Mouse (Mus musculus) left cerebral cortex, postnatal 36 days (tissue): ENCODE measurements around the gene Sipa1l2. TPM values are rescaled to one million over a fixed set of nuclear protein-coding genes. Genes with fewer than 3 reads are reported as not detected.

Experiments
- DNase-seq, 2 experiments: peaks; one replicate each; pipeline ENCODE4 v3.0.0; 2021 to 2022; ENCODE audit warnings: low spot score in 2 of 2, mixed read lengths in 1 of 2
- intact Hi-C: fragments of 180-260 bp; cut with DNase I; formaldehyde crosslinking; loops from one replicate; pipeline ENCODE4 v1.15.1; 2025
- total RNA-seq, 2 experiments: library from RNA; stranded (reverse); gene quantifications; 2 replicates each; pipeline ENCODE4 v1.2.3; 2021

Sipa1l2 gene
- total RNA-seq, 2 experiments from 2014 or later, result 39.6 to 42.0 TPM

DNA sequence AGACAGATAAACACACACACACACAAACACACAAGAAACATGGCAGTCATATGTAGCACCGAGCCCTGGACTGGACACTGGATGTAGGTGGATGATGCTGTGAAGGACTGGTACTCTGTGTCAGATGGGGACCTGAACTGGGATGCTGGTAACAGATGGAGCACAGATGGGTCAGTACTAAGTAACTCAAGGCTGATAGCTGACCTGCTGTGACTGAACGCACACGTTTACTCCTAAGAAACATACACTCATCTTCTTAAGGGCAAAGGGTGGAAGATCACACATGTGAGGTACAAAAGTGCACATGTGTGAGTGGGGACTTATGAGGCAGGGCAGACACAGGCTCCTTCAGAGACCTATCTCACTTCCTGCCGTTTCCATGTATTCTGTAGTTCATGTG, 50.7 kb downstream of the Sipa1l2 start:
- no peak for DNase-seq
- intact Hi-C loops, result no loop called here

DNA sequence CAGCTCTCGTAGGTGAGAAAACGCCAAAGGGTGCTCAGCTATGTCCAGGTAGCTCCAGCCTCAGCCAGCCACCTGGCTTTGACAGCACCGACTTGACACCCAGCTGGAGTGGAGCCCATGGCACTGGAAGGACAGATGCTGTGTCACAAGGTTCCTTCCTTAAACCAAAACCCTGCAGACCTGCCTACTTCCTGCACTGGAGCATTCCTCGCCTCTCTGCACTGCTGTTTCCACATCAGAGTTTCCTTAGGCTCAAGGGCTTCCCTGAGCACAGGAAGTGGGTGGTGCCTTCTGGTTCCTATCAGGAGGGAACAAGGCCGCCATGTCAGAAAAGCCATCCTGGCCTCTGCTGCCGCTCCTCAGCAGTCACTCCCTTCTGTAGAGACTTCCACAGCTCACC, 51.3 kb downstream of the Sipa1l2 start:
- intact Hi-C loops, result no loop called here
- no peak for DNase-seq

DNA sequence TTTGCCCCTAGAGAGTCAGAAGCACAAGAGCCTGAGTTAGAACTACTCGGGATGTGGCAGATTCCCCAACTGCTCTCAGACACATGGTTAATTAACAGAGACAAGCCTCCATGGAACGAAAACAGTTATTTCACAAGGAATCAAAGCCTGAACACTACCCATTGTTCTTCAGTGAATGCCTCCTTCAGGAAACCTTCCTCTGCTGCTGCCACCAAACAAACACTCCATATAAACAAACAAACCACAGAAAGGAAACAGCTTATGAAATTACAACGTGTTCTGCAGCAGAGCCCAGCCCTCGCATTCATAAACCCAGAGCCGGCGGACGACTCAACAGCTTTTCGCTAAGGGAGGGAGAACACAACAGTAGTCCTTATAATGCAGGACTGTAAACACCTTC, 52.2 kb downstream of the Sipa1l2 start:
- DNase-seq, result no peak
- intact Hi-C loops, result no loop called here

DNA sequence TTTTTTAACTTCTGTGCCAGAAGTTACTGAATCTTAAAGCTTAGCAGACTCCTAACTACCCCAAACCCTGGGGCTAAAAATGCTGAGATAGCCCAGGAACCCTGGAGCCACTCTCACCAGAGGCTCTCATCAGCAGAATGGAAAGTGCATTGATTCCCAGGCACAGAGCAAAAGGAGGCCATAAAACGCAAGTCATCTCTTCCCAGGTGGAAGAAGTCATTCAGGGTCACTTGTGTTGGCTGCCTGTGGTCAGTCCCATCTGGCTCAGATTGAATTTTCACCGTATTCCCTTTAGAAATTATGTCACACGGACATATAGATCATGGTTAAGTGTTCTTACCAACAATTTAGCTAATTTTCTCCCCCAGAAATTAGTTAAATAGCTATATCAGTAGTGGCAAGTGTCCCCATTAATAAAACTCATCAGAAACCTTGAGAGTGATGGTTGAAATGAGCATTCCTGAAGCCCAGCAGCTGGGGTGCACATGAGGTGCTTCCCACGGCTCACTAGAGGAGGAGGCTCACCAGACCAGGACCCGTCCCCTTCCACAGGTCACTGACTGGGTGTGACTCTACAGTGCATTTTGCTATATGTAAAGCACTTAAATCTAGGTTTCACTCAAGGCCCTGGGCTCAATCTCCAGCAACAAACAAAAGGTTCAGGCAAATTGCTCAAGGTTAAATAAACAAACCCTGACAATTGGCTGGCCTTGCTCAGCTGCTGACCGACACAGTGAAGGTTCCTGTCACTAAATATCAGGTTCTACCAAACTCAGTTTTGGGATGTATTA, 53.3 kb downstream of the Sipa1l2 start:
- intact Hi-C loops, result no loop called here
- DNase-seq, result no peak

DNA sequence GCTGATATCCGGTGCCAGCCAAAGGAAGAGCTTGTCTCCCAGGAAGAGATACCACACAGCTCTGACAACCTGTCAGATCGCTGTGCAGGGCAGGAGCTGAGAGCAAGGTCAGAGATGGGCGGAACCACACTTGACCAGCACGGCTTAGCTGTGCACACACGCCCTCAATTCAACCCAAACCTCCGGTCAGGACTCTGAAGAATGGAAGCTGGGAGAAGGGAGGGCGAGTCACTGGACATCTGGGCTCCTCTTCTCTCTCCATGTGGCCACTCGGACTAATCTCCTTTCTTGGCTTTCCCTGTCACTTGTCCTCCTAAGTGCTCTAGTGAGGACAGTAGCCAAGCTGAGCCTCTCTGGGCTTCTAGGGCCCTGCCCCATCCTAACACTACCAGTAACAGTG, 53.9 kb downstream of the Sipa1l2 start:
- intact Hi-C loops, result no loop called here
- no peak for DNase-seq

DNA sequence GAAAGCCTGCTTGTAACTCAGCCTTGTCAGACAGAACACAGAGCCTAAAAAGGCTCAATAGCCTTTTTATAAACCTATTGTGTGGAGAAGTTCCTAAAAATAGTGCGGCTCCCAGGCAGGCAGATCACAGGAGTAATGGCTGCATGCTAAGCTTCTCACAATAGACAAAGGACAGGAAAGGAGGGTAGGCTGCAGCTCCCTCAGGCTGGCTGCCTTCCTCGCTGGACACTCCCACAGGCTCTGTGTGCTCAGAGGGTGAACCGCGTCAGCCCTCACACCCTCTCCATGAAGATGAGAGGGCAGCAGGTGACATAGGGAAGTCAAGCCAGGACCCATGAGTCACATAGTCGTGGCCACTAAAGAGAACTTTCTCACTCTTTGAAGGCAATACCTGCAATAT, 55.7 kb downstream of the Sipa1l2 start:
- no peak for DNase-seq
- intact Hi-C loops, result no loop called here

DNA sequence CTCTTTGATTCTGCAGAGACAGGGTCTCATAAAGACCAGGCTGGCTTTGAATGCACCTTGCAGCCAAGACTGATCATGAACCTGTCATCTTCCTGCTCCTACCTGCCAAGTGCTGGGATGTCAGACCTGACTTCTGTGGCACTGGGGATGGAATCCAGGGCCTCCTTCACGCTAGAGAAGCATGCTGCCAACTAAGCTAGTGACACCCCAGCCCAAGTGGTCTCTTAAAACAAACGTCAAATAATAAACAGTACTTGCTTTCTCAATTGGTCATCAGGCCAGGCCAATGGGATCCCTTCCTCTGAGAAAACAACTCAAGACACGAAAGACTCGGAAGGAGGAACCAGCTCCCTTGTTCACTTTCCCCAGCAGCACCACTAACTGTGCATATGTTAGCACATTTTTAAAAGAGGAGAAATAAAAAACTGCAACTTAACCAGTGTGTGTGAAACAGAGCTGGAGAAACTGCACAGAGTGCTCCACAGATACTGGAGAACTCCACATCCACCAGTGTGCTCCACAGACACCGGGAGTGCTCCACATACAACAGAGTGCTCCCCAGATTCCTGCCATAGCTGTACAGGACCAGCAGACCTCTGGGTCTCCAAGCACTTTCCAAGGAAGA, 56.3 kb downstream of the Sipa1l2 start:
- intact Hi-C loops, result no loop called here

DNA sequence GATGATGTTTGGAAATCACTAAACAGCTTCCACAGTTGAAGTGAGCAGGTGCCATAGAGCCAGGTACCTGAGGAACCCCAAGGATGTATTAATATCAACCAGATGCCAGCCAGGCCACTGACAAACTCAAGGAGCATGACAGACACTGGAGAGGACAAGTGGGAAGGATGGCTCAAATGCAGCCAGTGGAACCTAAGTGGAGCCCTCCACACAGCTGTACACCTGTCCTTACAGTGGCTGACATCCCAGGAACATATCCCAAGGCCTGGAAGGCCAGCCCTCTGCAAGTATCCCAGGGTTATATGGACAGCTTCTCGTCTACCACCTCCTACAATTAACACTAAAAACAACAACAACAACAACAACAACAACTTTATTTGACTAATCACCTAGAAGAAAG, 57.0 kb downstream of the Sipa1l2 start:
- intact Hi-C loops, result no loop called here
- no peak for DNase-seq

More for the DNA sequence above, 56.3 kb downstream of the Sipa1l2 start:
- no peak for DNase-seq

DNA sequence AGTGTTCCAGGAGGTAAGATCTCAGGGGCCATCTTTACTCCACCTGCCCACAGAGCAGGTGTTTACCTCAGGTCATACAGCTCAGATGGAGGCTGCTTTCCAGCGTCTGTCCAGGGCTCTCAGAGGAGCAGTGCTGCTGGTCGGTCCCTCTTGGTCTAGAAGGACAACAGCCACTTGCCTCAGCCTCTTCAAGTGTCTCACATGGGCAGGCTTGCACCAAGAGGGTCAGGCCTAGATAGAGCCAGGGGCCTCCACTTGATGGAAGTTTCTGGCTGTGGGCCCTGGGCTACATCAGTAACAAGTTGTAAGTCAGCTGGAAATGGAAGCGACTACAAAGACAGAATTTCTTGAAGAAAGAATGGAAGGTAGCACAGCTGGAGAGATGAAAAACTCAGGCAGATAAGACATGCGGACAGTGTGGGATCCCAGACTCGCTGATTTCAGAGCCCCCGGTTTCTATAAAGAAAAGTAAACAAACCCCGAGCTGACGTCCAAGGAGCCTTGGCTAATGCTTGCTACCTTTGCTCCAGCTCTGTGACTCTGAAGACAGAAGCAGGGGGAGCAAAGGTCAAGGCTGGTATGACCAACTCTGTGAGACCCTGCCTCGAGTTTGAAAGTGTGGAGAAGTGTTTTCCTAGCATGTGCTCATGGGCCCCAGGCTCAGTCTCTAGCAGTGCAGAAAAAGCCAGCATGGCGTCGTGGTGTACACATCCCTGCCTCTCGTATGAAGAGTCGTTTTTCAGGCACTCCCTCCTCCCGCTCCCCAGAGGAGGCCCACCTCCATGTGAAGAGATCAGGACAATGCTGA, 58.5 kb downstream of the Sipa1l2 start:
- intact Hi-C loops, result no loop called here
- no peak for DNase-seq

DNA sequence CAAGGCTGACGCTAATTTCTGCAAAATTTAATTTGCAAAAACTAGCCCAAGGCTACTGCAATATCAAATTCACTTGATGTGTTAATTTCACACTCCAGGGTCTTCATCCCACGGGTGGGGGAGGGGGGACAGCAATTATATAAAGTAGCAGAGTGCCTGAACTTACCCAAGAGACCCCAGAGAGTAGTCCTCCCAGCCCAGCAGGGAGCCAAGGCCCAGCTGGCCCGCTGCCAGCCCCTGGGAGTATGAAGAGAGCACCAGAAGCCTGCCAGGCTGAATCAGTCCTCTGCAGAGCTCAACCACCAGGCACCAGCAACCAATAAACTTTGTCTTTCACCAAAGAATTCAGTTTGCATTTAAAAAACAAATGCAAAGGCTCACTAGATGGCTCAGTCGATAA, 59.8 kb downstream of the Sipa1l2 start:
- intact Hi-C loops, result no loop called here
- no peak for DNase-seq

DNA sequence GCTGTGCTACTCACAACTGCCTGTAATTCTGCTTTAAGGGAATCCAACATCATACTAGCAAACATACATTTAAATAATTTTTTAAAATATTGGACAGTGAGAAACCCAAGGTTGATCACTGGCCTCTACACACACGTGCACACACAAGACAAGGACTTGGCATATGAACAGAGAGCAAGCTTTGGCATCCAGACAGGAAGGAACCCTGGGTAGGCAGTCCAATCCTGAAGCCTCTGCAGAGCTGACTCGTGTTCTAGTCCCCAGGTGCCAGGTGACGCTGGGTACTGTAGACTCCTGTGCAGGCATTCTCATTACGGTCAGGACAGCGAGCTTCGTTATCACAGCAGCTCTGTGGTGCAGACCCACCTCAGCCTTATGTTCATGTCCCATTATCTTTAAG, 60.4 kb downstream of the Sipa1l2 start:
- intact Hi-C loops, result no loop called here
- DNase-seq, result no peak

DNA sequence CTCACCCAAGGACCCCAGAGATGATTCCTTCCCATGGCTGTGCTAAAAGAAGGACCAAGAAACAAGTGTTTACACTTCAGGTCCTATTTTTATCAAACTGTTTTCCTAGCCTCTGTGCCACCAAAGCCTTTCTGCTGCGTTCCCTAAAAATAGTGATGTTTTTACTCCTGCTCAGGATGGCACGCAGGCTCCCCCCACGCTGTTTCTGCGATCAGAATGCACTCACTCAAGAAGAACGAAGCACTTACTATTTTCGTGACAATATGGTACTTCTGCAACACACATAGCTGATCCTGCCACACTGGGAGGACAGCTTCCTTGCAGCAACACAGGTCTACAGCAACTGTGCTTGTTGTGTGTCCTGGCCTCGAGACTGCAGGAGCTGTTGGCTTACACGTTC, 62.3 kb downstream of the Sipa1l2 start:
- DNase-seq, result no peak
- intact Hi-C loops, result no loop called here

DNA sequence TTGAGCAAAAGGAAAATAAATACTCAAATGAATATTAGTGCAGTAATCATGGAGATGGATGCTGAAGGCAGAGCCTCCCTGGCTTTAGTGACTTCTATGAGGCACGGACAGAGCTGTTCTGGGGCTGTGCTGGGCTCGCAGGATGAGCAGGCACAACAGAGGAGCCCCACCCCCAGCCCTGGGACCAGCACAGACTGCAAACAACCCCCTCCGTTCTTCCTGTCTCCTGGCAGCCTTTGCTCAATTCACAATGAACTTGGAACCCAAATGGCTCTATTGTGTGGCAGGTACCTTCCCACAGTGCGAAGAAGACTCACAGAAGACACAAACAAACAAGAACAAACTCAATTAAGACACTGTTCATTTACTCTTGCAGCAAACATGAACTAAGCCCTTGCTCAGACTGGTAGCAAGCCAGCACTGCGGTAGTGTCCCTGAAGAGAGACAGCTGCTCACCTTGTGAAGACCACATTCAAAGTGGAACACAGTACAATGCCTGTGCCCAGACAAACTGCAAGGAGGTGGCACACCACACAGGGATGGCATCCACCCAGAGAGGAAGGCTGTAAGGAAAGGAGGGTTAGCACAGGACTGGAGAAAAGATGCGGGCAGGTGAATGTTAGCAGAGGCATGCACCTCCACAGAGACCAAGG, 64.9 kb downstream of the Sipa1l2 start:
- no peak for DNase-seq
- intact Hi-C loops, result no loop called here

DNA sequence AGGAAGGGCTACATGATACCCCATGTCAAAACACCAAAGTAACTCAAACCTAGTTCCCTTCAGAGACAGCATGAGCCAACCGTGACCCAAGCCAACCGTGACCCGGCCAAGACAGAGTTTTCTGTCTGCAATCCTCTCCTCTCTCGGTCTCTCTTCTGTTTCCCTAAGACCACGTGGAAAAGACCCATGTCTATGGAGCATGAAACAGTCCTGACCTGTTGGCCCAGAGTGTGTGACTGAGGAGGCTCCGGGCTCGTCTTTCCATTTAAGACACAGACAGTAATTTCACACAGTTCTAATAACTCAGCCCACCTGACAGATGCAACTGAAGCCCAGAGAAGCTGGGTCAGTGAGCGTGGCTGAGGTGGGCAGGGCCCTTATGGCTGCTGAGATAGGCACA, 65.8 kb downstream of the Sipa1l2 start:
- no peak for DNase-seq
- intact Hi-C loops, result no loop called here

DNA sequence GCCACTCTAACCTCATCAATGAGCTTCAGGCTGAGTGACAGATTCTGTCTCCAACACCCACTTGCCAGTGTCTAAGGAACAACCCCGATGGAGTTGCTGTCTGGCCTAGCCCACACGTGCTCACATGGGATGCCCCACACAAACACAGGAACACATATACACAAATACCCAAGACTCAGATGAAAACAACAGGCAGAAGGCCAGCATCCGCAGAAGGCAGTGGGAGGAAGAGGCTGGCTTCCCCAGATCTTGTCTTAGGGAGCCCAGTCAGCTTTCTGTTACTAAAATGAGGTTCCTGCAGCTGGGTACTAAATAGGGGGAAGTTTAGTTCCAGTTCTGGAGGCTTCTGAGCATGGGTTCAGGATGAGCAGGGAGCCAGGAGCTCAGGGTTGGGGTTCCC, 66.8 kb downstream of the Sipa1l2 start:
- intact Hi-C loops, result no loop called here
- peak; percentile 56 to 70 for DNase-seq

DNA sequence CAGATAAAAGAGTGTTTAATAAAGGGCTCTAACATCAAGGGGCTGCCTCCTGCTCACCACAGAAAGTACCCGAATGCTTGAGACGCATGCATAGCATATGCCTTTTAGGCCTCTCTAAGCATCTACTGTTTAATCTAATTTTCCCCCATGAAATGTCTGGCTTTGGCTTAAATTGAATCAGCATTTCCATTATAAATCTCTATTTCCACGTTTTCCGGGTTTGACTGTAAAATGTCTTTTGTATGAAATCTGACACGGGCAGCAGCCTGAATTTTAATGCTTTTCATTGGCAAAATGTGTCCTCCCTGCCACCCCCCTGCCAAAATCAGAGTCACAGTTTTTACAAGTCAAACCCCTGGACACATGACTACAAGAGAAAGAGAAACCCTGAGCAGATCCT, 69.6 kb downstream of the Sipa1l2 start:
- intact Hi-C loops, result no loop called here
- no peak for DNase-seq

DNA sequence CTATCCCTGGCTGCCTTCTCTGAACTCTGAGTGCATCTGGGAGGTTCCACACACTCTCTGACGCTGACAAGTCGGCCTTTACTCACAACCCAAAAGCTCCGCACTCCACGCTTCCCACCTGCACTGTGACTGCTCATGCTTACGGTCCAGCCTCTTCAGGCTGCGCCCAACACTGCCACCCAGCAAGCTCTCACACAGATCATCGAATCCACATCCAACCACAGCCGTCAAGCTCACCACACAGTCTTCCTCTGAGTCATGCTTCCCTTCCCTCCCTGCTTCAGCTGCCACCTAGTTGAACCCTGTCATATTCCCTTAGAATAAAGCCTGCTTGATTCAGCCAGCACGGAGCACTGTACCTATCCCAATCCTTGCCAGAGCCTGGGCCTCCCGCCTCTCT, 71.1 kb downstream of the Sipa1l2 start:
- intact Hi-C loops, result no loop called here
- no peak for DNase-seq

DNA sequence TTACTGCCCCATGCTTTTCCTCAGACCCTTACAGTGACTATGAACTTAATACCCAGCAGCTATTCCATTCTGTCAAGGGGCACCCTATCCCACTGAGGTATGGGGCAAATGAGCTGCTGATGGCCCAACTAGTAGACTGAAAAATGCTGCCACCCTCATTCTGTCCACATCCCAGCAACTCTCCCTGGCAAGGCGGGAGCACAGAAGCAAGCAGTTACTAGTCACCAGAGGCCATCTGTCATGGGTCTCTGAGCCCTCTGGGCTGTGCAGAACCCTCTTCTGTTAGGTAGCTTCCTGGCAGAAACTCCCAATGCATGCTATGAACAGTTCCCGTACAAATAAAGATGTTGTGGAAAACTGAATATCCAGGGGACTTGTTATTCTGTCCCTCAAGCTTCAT, 74.1 kb downstream of the Sipa1l2 start:
- DNase-seq, result no peak
- intact Hi-C loops, result no loop called here

DNA sequence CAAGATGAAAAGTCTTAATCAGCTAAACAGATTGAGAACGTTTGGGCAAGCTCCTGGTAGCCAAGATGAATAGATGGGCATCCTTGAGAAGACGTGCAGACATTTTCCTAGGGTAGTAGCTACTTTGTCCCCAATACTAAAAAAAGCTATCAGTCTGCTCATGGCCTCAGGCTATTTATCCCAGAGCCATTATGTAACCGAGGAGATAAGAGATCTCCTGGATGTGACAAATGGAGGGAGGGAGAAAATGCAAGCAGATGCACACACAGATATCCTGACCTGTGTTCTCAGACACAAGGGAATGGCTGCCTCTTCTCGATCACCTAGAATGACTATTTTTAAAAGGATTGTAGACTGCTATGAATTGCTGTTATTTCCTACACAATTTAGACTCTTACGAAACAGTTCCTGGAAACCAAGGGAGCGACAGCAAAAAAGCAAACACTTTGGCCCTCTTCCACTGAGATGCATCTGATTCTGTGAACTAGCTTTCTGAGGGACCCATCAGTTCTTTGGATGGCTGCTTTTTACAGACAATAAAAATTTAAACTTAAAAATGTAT, 76.3 kb downstream of the Sipa1l2 start:
- DNase-seq, result peak in 1 of 2 experiments; percentile 13
- intact Hi-C loops, result no loop called here

DNA sequence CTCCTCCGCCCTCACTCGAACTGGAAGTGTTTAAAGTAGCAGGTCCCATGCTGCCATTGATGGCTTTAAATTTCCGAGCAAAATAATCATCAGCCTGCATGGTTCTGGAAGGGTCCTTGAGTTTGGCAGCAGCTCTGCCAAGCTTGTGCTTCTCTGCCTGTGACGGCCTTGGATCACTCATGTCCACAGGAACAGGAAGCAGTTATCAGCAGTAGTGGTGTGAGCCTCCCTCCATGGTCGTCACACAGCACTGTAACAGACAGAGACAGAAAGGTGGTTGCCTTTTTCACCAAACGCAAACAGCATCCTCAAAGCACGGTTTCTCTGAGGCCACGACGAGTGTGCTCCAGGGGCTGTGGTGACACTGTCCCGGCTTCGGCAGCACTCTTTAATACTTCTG, 77.2 kb downstream of the Sipa1l2 start:
- intact Hi-C loops, result no loop called here
- DNase-seq, result no peak
